Mouse (Mus musculus): Measurements from ENCODE around the gene Pid1. TPM values are rescaled to one million over a fixed set of nuclear protein-coding genes. Genes with fewer than 3 reads are reported as not detected.

Pid1 gene
- total and polyA plus RNA-seq, 3 experiments = not detected

DNA sequence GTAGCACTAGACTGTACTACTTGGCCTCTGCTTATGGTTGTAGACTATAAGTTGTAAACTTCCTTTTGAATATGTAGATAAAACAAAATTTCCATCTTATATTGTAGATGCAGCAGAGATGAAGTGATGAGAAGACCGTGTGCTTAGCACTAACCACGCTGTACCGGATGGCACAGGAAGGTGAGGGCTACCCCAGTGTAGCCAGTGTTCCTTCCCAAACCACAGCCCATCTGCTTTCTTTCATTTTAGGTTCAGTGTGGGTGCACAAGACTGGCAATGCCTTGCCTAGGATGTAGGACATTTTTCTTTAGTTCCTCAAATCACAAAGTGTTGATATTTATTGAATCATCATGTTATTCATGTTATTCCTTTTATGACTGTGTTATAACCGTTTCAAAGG lies 160.5 kb downstream of the Pid1 start:
- Histone ChIP-seq H3K4me2 (ENCODE audit: insufficient read depth, low read depth, poor library complexity, severe bottlenecking) (no peak overlapping the region), H3K36me3 (replicated peaks in 1 of 2; ENCODE audit: control insufficient read depth in 1 of 2, insufficient read depth in 1 of 2, low read length in 1 of 2) (no peaks in the 10 kb centered on the region), H3K4me1 (ENCODE audit: control insufficient read depth in 1 of 2, insufficient read depth in 2 of 2) (no peaks in the 10 kb centered on the region), H3K79me2 (replicated peaks; ENCODE audit: control insufficient read depth, extremely low read depth, insufficient read depth, poor library complexity, severe bottlenecking) (no peaks in the 10 kb centered on the region), H3K4me3 (replicated peaks in 1 of 3; ENCODE audit: low read depth in 2 of 3, low read length in 2 of 3, poor library complexity in 1 of 3) (no peak overlapping the region), H3K9me3 (replicated peaks; ENCODE audit: low read length) (no peaks in the 10 kb centered on the region), H3K27me3 (replicated peaks) (no peaks in the 10 kb centered on the region), H3K27ac (ENCODE audit: insufficient read depth, low read depth) (no peak overlapping the region), H3K9ac (ENCODE audit: insufficient read depth, low read depth) (no peak overlapping the region)
- dilution Hi-C loops (cut with MboI; ENCODE audit: extremely low pct_ligation_motif_present, extremely low pct_unique_long_range_greater_than_20kb, low sequenced_read_pairs) = no loop called here
- TF ChIP-seq KAT2A (IDR thresholded peaks at IDR 0.05; ENCODE audit: insufficient replicate concordance, low read length) = no peak
- no peak for TF ChIP-seq NRF1 (IDR thresholded peaks at IDR 0.05; ENCODE audit: low read depth, low read length)
- no peak for TF ChIP-seq IRF4 (IDR thresholded peaks at IDR 0.05; ENCODE audit: low read depth, low read length)
- no peak for TF ChIP-seq CHD1 (IDR thresholded peaks at IDR 0.05; ENCODE audit: low read depth, low read length)
- no peak for TF ChIP-seq EP300 (IDR thresholded peaks at IDR 0.05; ENCODE audit: low read length)
- no peak for TF ChIP-seq TCF12 (IDR thresholded peaks at IDR 0.05; ENCODE audit: low read depth, low read length)
- no peak for TF ChIP-seq PAX5 (IDR thresholded peaks at IDR 0.05; ENCODE audit: low read length)
- TF ChIP-seq USF1 (IDR thresholded peaks at IDR 0.05; ENCODE audit: low read depth, low read length) = no peak
- TF ChIP-seq USF2 (conservative IDR thresholded peaks at IDR 0.05; ENCODE audit: low read depth, low read length) = no peak
- no peak for TF ChIP-seq MAZ (IDR thresholded peaks at IDR 0.05; ENCODE audit: low read depth, low read length)
- TF ChIP-seq SIN3A (IDR thresholded peaks at IDR 0.05; ENCODE audit: low read length) = no peak
- no peak for TF ChIP-seq RAD21 (IDR thresholded peaks at IDR 0.05; ENCODE audit: low read depth, low read length)
- no peak for TF ChIP-seq MYC (IDR thresholded peaks at IDR 0.05; ENCODE audit: low read depth, low read length)
- no peak for TF ChIP-seq ELF1 (IDR thresholded peaks at IDR 0.05; ENCODE audit: low read depth, low read length)
- no peak for DNase-seq (ENCODE audit: extremely low read depth)
- in situ Hi-C loops (cut with MboI; ENCODE audit: low pct_ligation_motif_present, low pct_unique_long_range_greater_than_20kb, low sequenced_read_pairs) = no loop called here

DNA sequence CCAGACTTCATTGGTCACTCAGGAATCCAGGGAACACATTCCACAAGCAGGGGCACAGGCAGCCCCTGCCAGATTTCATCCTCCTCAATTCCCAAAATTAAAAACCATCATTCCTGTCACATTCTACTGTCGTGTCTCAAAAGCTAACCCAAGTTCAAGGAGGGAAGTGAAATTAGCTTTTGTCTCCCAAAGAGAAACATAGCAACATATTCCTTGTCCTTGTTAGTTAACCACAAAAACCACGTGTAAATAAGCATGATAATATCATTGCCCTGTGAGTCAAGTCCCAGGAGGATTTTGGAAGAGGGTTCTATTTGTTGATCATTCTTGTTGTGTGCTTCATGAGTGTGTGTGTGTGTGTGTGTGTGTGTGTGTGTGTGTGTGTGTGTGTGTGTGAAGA lies 164.1 kb downstream of the Pid1 start:
- H3K27ac ChIP-seq (ENCODE audit: insufficient read depth, low read depth) = no peak overlapping the region
- in situ Hi-C loops (cut with MboI; ENCODE audit: low pct_ligation_motif_present, low pct_unique_long_range_greater_than_20kb, low sequenced_read_pairs) = no loop called here

More for the DNA sequence above, 164.1 kb downstream of the Pid1 start:
- TF ChIP-seq EP300 (IDR thresholded peaks at IDR 0.05; ENCODE audit: low read length) (no peak), RCOR1 (conservative IDR thresholded peaks at IDR 0.05; ENCODE audit: low read depth, low read length) (no peak), CTCF (conservative IDR thresholded peaks at IDR 0.05 in 1 of 2, IDR thresholded peaks at IDR 0.05 in 1 of 2; ENCODE audit: low read depth in 2 of 2, low read length in 2 of 2) (no peak), PAX5 (IDR thresholded peaks at IDR 0.05; ENCODE audit: low read length) (no peak), MAX (IDR thresholded peaks at IDR 0.05; ENCODE audit: low read length) (no peak), SIN3A (IDR thresholded peaks at IDR 0.05; ENCODE audit: low read length) (no peak), MAFK (IDR thresholded peaks at IDR 0.05; ENCODE audit: insufficient replicate concordance, low read length) (no peak), MXI1 (IDR thresholded peaks at IDR 0.05; ENCODE audit: low read depth, low read length) (no peak), MYC (IDR thresholded peaks at IDR 0.05; ENCODE audit: low read depth, low read length) (no peak), UBTF (IDR thresholded peaks at IDR 0.05; ENCODE audit: low read depth, low read length) (no peak), USF2 (conservative IDR thresholded peaks at IDR 0.05; ENCODE audit: low read depth, low read length) (no peak), MEF2A (IDR thresholded peaks at IDR 0.05; ENCODE audit: borderline replicate concordance, low read depth, low read length) (no peak), JUN (IDR thresholded peaks at IDR 0.05; ENCODE audit: insufficient read depth, low read depth, low read length) (no peak), BHLHE40 (IDR thresholded peaks at IDR 0.05; ENCODE audit: low read depth, low read length) (no peak), MAZ (IDR thresholded peaks at IDR 0.05; ENCODE audit: low read depth, low read length) (no peak), E2F4 (IDR thresholded peaks at IDR 0.05; ENCODE audit: insufficient replicate concordance, low read depth, low read length) (no peak), USF1 (IDR thresholded peaks at IDR 0.05; ENCODE audit: low read depth, low read length) (no peak), CHD1 (IDR thresholded peaks at IDR 0.05; ENCODE audit: low read depth, low read length) (no peak), POLR2A (IDR thresholded peaks at IDR 0.05; ENCODE audit: low read depth, low read length) (no peak)
- H3K4me2 ChIP-seq (ENCODE audit: insufficient read depth, low read depth, poor library complexity, severe bottlenecking) = no peak overlapping the region
- H3K4me1 ChIP-seq (ENCODE audit: control insufficient read depth in 1 of 2, insufficient read depth in 2 of 2) = no peaks in the 10 kb centered on the region
- H3K36me3 ChIP-seq (replicated peaks in 1 of 2; ENCODE audit: control insufficient read depth in 1 of 2, insufficient read depth in 1 of 2, low read length in 1 of 2) = no peaks in the 10 kb centered on the region
- no peaks in the 10 kb centered on the region for H3K27me3 ChIP-seq (replicated peaks)
- H3K4me3 ChIP-seq (replicated peaks in 1 of 3; ENCODE audit: low read depth in 2 of 3, low read length in 2 of 3, poor library complexity in 1 of 3) = no peak overlapping the region
- dilution Hi-C loops (cut with MboI; ENCODE audit: extremely low pct_ligation_motif_present, extremely low pct_unique_long_range_greater_than_20kb, low sequenced_read_pairs) = no loop called here
- no peak for DNase-seq (ENCODE audit: extremely low read depth)
- no peak overlapping the region for H3K9ac ChIP-seq (ENCODE audit: insufficient read depth, low read depth)
- H3K9me3 ChIP-seq (replicated peaks; ENCODE audit: low read length) = no peaks in the 10 kb centered on the region
- H3K79me2 ChIP-seq (replicated peaks; ENCODE audit: control insufficient read depth, extremely low read depth, insufficient read depth, poor library complexity, severe bottlenecking) = no peaks in the 10 kb centered on the region

Data from CH12.LX (cell line).